Mouse (Mus musculus): Measurements from ENCODE around the gene Mybl2. TPM values are rescaled to one million over a fixed set of nuclear protein-coding genes. Genes with fewer than 3 reads are reported as not detected.

Gene Mybl2
- polyA plus RNA-seq (2015; fragmentation: Nextera tagmentation; extraction: Ambion mirVana): 5.9 and 8.4 TPM in 2 replicates

GRCm38 (mm10) chr2:163054335-163054840, at the start of gene Mybl2:
Gene Mybl2 (plus strand): TSS chr2:163054687.

GRCm38 (mm10) chr2:163016916-163017743, 37.4 kb upstream of the Mybl2 start, which contains the start of gene Ift52:
Gene Ift52 (plus strand): TSS chr2:163017354.

GRCm38 (mm10) chr2:163087728-163088127, 33.2 kb downstream of the Mybl2 start, which contains the start of gene Gtsf1l:
Gene Gtsf1l (minus strand): TSS chr2:163087855.

Small RNAs within 50 kb of the gene (microRNA-seq; reads per million reads assigned to microRNA genes)
- gene Gm22174 (ENCODE audit: borderline replicate concordance, insufficient number of aligned reads) (not detected), gene Mir7003 (ENCODE audit: borderline replicate concordance, insufficient number of aligned reads) (not detected)

Other genes with a start within 250 kb of the Mybl2 start
- gene Srsf6, start 123.2 kb upstream of the Mybl2 start, polyA plus RNA-seq (2015; fragmentation: Nextera tagmentation; extraction: Ambion mirVana): 68.2 and 101 TPM in 2 replicates
- gene L3mbtl1, start 111.2 kb upstream of the Mybl2 start, polyA plus RNA-seq (2015; fragmentation: Nextera tagmentation; extraction: Ambion mirVana): 0.18 and 0.68 TPM in 2 replicates
- gene Sgk2, start 67.4 kb upstream of the Mybl2 start, polyA plus RNA-seq (2015; fragmentation: Nextera tagmentation; extraction: Ambion mirVana): 1.4 and 2.0 TPM in 2 replicates
- gene Ift52, start 37.3 kb upstream of the Mybl2 start, polyA plus RNA-seq (2015; fragmentation: Nextera tagmentation; extraction: Ambion mirVana): 40.7 and 66.5 TPM in 2 replicates
- gene Gtsf1l, start 33.2 kb downstream of the Mybl2 start, polyA plus RNA-seq (2015; fragmentation: Nextera tagmentation; extraction: Ambion mirVana): not detected in 2 replicates
- 8.6 and 11.5 TPM in 2 replicates for gene Tox2, start 148.4 kb downstream of the Mybl2 start, polyA plus RNA-seq (2015; fragmentation: Nextera tagmentation; extraction: Ambion mirVana)